Mouse (Mus musculus): Measurements from ENCODE around the gene Myo1e. TPM values are rescaled to one million over a fixed set of nuclear protein-coding genes. Genes with fewer than 3 reads are reported as not detected.

The Myo1e gene
- polyA plus RNA-seq, 1 experiment = 14.0 TPM

- no peak for DNase-seq (ENCODE audit: low spot score)
Measured at GRCm38 (mm10) chr9:70356254-70356653, 149.1 kb downstream of the Myo1e start.

GRCm38 (mm10) chr9:70359402-70360131 lies 152.4 kb downstream of the Myo1e start:
- DNase-seq (ENCODE audit: low spot score) = no peak

- DNase-seq (ENCODE audit: low spot score) = no peak
Measured at GRCm38 (mm10) chr9:70364741-70365140, 157.6 kb downstream of the Myo1e start.

GRCm38 (mm10) chr9:70365915-70366314 lies 158.8 kb downstream of the Myo1e start:
- DNase-seq (ENCODE audit: low spot score) = no peak

GRCm38 (mm10) chr9:70366898-70367297 lies 159.7 kb downstream of the Myo1e start:
- DNase-seq (ENCODE audit: low spot score) = no peak

GRCm38 (mm10) chr9:70371638-70372037 lies 164.5 kb downstream of the Myo1e start:
- DNase-seq (ENCODE audit: low spot score) = no peak

GRCm38 (mm10) chr9:70379502-70380467 lies 172.6 kb downstream of the Myo1e start:
- DNase-seq (ENCODE audit: low spot score) = no peak

GRCm38 (mm10) chr9:70382091-70382490 lies 174.9 kb downstream of the Myo1e start:
- no peak for DNase-seq (ENCODE audit: low spot score)

GRCm38 (mm10) chr9:70383750-70384149 lies 176.6 kb downstream of the Myo1e start:
- no peak for DNase-seq (ENCODE audit: low spot score)

- no peak for DNase-seq (ENCODE audit: low spot score)
Measured at GRCm38 (mm10) chr9:70384494-70384893, 177.3 kb downstream of the Myo1e start.

- DNase-seq (ENCODE audit: low spot score) = no peak
Measured at GRCm38 (mm10) chr9:70384958-70385728, 178.0 kb downstream of the Myo1e start.

GRCm38 (mm10) chr9:70387410-70388119 lies 180.4 kb downstream of the Myo1e start:
- DNase-seq (ENCODE audit: low spot score) = no peak

GRCm38 (mm10) chr9:70389548-70389947 lies 182.4 kb downstream of the Myo1e start:
- no peak for DNase-seq (ENCODE audit: low spot score)

- DNase-seq (ENCODE audit: low spot score) = no peak
Measured at GRCm38 (mm10) chr9:70391042-70391441, 183.9 kb downstream of the Myo1e start.

- DNase-seq (ENCODE audit: low spot score) = no peak
Measured at GRCm38 (mm10) chr9:70391660-70392562, 184.8 kb downstream of the Myo1e start.

- no peak for DNase-seq (ENCODE audit: low spot score)
Measured at GRCm38 (mm10) chr9:70392563-70392907, 185.4 kb downstream of the Myo1e start.

- no peak for DNase-seq (ENCODE audit: low spot score)
Measured at GRCm38 (mm10) chr9:70395617-70396016, 188.5 kb downstream of the Myo1e start.

- DNase-seq (ENCODE audit: low spot score) = no peak
Measured at GRCm38 (mm10) chr9:70396083-70396482, 188.9 kb downstream of the Myo1e start.

GRCm38 (mm10) chr9:70401937-70402539 lies 194.9 kb downstream of the Myo1e start:
- DNase-seq (ENCODE audit: low spot score) = no peak

GRCm38 (mm10) chr9:70406596-70406995 lies 199.4 kb downstream of the Myo1e start:
- no peak for DNase-seq (ENCODE audit: low spot score)

All from urinary bladder, adult 2 months (tissue).